Mouse (Mus musculus): ENCODE results near the gene Snrpa1.

Snrpa1 gene

DNA sequence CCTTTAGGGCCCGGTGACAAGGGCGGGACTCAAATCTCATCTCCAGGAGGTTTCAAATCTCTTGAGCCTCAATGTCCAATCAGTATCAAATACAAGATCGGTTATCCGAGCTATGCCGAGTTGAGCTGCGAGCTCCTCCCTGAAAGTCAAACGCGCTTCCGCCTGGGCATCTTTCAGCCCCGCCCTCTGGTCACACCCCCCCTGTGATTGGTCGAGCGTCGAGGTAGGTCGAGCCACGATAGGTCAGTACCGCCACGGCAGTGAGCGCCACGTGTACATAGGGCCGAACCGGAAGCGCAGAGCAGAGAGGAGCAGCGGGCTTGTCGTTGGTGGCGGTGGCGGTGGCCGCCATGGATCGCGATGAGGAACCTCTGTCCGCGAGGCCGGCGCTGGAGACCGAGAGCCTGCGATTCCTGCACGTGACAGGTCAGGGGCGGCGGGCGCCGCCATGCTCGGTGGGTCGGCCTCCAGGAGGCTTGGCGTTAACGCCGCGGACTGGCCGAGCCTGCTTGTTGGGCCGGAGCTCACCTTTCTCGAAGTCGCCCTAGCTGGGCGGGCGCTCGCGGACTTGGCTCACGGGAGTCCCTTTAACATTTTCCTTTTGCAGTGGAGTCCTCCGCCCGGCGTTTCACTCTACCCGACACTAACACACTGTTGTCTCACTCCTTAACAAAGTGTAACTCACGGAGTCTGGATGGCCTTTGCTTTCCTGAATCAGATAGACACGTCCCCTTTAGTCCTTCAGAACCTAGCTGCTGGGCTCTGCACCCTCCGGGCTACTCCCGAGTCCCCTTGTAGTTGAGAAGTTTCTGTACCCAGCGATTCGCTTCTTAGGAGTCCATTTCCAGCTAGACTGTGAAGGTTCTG lies 20.8 kb downstream of the Snrpa1 start, which contains the start of gene Selenos:
Gene Selenos (plus strand): TSS at position 286 of the 867 bp plus-strand sequence.
- DNase-seq (ENCODE audit: low spot score in 2 of 2): peak; percentile 94 to 96

DNA sequence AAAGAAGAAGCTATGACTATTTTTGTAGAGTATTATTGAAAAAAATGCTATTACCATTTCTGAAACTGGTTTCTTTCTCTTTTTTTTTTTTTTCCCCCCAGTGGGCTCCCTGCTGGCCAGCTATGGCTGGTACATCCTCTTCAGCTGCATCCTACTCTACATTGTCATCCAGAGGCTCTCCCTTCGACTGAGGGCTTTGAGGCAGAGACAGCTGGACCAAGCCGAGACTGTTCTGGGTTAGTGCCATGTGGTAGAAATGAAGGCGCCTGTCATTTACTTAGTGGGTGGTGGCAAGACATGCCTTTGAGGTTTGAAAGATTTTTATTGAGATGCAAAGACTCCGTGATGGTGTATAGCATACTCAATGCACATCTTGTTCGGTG lies 21.4 kb downstream of the Snrpa1 start:
- no peak for DNase-seq (ENCODE audit: low spot score in 2 of 2)

DNA sequence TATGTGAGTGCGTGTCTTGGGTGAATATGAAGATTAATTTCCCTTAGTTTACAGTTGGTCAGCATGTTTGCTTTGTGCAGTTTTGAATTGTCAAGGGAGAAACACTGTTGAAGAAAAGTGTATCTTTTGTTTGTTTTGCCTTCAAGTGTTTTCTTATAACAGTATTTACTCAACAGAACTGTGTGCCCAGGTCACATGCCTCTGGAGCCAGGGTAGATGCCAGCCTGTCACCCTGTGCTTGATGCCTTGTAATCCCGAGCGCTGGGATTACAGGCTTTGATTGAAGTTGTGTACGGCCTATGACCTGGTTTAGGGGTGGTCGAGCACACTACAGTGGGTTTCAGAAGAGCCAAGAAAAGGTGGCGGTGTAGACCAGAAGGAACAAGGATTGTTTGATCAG lies 25.0 kb downstream of the Snrpa1 start:
- no peak for DNase-seq (ENCODE audit: low spot score in 2 of 2)

DNA sequence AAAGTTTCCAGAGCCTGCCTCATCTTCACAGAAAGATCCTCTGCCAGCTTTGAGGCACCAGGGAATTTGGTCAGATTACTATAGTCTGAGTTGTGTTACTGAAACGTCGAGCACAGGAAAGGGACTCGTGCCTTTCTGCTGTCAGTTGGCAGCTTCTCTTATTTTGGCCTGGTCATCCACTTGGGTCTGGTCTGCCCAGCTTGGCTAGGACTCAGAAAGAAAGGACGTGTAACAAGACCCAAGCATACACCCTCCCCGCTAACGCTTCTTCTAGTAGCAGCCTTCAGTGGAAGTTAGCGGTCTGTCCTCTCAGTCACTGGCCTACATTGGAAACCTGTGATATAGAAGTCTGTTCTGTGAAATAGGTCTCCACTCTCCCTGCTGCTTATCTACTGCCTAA lies 25.7 kb downstream of the Snrpa1 start:
- DNase-seq (ENCODE audit: low spot score in 2 of 2): no peak

DNA sequence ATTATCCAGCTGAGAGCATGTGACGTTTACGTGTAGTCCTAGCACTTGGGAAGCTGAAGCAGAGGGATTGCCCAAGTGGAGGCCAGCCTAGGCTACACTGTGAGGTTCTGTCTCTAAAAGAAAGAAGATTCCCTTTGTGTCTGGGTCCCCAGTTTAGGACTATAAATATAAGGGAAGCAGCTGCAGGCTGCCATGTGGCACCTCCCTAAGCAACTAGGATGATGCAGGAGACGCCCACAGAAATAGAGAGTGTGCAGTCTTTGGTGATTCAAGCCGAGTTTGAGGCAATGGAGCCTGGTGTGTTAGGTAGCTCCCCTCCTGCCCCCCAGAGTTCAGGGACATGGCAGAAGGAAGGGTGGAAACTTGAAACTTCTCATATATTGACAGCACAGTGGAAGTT lies 28.8 kb downstream of the Snrpa1 start:
- DNase-seq (ENCODE audit: low spot score in 2 of 2): no peak

DNA sequence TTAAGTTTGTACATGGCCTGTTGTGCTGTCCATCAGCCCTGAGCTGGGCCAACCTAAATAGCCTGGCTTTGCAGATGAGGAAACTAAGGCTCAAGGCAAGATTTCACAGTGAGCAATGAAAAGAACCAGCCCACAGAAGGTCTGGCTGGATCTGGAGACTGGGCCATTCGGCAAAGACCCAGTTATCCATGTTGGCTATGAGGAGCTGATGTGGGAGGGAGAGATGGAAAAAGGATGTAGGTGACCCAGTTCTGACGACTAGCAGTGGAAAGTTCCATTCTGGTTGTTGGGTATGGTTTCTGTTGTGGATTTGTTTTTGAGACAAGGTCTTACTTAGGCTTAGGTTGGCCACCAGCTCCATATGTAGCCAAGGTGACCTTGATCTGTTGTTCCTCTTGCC lies 29.3 kb downstream of the Snrpa1 start:
- DNase-seq (ENCODE audit: low spot score in 2 of 2): no peak

DNA sequence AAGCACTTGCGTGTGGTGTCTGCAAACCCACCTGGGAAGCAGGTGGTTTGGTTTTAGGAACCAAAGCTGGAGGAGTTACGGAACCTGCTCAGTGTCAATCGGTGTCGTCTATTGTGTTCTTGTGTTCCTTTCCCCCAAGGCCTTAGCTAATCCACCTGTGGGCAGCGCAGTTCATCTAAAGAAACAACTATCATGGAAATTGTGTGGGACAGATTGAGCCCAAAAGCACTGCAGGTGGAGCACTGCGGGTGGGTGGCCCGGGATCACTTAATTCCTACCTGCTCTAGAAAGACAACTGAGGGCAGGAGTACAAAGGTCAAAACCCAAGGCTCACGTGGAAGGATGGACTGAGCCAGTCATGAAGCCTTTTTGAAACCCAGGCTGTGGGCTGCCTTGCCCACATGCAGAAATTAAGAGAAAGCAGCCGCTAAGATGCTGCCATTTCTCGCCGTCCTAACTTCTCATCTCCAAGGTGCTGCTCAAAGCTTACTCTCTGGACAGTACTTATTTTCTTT lies 31.9 kb downstream of the Snrpa1 start:
- no peak for DNase-seq (ENCODE audit: low spot score in 2 of 2)

DNA sequence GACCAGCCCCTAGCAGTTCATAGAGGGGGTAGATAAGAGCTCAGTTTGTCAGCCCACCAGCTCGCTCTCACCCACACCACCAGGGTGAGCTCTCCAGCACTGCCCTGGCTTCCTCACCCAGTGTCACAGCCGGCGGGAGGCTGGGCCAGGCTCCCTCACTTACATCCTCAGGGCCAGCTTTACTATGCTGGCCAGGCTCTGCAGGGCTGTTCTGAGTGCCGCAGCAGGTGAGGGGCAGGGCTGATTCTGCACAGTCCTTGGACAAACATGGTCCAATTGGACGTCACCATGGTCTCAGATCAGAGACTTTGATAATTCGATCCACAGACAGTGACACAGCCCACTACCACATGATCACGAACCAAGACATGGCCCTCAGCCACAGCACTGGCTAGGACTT lies 32.8 kb downstream of the Snrpa1 start:
- no peak for DNase-seq (ENCODE audit: low spot score in 2 of 2)

DNA sequence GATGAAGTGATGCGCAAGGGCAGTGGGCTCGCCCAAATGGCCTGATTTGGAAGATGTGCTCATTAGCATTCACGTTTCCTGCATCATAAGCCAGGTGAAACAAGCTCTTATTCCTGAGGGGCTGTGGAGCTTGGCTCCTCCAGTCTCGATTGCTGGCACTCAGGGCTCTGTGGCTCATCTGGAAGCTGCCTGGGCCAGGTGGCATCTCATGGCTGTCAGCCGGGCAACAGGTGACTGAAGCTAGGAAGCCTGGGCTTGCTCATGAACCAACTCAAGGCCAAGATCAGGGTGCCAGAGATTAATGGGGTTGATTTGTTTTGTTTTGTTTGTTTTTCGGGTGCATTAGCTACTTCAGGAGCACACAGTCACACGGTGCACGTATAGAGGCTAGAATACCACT lies 33.9 kb downstream of the Snrpa1 start:
- no peak for DNase-seq (ENCODE audit: low spot score in 2 of 2)

DNA sequence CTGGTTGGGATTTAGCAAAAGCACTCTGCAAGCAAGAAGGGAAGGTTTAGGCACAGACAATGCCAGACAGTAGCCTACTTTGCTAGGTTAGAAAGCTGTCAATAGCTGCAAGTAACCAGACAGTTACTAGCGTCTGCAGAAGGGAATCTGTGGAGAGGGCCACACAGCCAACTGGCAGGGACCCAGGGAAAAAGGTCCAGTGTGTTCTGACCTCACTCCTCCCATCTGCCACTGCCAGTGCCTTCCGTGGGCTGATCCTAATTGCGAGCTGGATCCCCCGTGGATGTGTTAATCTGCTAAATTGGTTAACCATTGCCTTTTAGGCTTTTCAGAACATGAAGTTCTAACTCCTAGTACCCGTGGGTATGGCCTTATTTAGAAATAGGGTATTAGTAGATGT lies 35.3 kb downstream of the Snrpa1 start:
- DNase-seq (ENCODE audit: low spot score in 2 of 2): no peak

DNA sequence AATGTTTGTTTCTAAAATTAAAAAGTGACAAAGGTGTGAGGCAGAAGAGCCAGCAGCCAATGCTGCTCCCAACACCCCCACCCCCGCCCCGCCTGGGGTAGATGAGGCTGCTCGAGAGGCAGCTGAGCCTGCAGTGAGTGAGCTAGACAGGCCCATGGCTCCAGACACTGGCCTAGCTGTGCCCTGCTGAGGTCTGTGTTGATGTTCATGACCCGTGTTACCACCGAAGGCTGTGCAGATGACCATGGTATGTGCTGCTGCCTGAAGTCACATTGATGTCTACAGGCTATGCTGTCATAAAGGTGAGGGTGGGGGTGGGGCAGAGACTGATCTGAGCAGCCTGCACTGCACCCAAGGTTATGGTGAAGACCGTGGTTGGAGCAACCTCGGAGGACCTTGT lies 40.0 kb downstream of the Snrpa1 start:
- DNase-seq (ENCODE audit: low spot score in 2 of 2): no peak

DNA sequence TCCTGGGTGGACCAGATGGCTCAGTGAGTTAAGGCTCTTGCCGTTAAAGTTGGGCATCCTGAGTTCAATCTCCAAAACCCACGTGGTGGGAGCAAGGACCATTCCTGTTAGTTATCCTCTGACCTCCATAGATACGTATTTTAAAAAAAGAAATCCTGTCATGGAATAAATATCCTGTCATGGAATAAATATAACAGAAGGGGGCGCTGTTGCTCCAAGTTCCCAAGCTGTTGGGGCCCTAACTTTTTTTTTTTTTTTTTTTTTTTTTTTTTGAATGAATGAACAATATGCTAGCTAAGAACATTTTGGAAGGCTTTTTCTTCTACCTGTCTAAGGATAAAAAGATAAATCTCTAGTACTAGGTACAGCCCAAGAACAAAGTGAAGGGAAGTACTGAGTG lies 43.1 kb downstream of the Snrpa1 start:
- DNase-seq (ENCODE audit: low spot score in 2 of 2): no peak

DNA sequence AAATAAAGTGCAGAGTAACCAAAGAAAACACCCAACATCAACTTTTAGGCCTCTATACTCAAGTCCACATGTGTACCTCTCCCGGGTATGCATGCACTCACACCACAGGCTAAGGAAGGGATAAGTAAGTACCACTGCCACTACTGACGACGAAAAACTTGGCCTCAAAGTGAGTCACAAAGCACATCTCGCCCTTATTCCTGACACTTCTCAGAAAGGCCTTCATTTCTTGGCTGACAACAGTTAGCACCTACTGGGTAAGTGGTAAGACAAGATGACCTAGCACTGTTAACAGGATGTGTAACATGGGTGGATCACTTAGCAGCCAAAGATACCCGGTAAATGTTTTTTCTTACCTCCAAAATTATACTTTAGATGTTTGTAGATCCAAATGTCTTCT lies 45.7 kb downstream of the Snrpa1 start:
- no peak for DNase-seq (ENCODE audit: low spot score in 2 of 2)

DNA sequence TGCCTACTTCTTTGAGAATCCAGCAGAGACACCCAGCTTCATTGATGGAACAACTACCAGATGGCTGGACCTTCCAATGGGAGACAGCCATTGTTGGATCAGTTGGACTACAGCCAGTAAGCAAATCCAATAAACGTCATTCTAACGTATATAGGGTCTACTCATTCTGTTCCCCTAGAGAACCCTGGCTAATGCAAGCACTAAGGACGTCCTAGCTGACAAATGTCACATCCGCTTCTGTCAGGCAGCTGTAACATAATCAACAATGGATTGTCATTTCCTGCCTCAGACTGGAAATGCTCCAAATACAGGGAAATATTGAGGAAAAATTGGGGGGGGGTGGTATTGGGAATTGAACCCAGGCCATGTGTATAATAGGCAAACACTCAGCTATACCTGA lies 47.0 kb downstream of the Snrpa1 start:
- no peak for DNase-seq (ENCODE audit: low spot score in 2 of 2)

DNA sequence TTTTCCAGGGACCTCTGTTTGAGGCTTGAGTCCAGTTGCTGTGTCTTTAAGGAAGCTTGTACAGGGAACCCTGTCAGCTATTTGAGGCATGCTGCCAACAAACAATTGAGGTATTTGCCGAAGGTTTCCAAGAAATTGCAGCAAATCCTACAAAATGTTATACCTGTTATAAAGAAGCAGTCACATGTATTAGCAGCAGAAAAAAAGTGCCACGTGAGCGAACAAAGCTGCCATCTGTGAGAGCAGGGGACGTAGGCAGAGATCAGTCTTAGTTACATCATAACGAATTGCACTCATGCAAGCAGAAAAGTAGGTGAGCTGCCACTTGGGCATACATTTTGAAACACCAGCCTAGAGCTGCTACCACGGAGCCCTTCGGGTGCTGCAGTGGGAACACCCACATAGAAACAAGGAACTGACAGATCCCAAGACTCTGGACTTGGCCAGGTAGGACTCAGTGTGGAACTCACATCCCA lies 47.8 kb downstream of the Snrpa1 start:
- no peak for DNase-seq (ENCODE audit: low spot score in 2 of 2)

DNA sequence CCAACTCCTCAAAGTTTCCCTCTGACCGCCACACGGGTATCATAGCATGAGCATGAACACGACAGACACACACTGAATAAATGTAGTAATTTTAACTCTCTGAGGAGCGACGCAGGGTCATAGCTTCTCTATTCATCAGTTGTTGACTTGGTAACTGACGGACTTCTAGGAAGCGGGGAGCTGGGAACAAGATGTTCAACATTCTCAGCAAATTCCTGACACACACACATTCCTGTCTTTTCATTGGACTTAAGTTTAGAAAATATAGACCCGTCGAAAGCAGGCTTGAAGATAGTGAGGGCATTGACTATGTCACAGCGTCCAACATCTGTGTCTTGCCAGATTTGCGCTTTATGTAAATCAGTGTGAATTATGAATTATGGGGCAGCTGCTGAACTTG lies 48.4 kb downstream of the Snrpa1 start:
- DNase-seq (ENCODE audit: low spot score in 2 of 2): no peak

DNA sequence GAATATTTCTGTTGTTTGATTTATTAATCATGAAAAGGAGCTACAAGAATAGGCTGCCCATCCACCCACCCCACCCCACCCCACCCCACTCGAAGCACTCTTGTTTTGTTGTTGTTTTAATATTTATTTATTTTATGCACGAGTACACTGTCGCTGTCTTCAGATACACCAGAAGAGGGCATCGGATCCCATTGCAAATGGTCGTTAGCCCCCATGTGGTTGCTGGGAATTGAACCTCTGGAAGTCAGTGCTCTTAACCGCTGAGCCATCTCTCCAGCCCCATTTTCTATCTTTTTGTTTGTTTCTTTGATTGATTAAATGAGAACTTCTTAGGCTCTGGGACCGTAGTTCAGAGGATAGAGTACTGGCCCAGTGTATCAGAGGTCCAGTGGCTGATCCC lies 49.1 kb downstream of the Snrpa1 start:
- DNase-seq (ENCODE audit: low spot score in 2 of 2): no peak

DNA sequence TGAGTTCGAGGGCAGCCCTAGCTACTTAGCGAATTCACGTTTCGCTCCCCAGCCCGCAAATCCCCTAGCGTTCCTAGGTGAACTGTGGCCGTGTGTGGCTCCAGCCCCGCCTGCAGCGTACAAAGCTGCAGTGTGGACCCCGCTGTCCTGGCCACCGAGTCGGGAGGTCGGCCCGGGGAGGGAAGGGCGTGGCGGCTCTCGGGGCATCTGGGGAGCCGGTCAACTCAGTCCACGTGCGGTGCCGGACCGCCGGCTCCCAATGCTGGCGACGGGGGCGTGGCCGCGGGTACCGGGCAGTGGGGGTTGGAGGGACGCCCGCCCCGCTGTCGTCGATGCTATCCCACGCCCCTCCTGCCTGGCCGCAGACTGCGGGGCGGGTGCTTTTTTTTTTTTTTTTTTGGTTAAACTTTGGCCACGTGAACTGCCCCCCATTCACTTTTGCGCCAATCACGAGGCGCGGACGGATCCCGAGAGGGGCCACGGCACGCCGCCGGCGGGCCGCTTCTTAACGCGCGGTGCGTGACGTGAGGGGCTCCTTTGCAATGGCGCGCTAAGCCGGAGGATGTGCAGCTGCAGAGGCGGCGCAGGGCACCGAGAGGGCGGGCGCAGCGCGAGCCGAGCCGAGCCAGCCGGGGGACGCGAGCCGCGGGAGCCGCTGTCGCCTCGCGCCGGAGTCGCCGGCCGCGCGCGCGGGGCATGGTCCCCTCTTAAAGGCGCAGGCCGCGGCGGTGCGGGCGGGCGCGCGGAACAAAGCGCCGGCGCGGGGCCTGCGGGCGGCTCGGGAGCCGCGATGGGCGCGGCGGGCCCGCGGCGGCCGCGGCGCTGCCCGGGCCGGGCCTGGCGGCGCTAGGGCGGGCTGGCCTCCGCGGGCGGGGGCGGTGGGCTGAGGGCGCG lies 50.4 kb downstream of the Snrpa1 start, which contains the start of gene Chsy1:
Gene Chsy1 (plus strand): TSS at position 555 of the 894 bp plus-strand sequence.
- DNase-seq (ENCODE audit: low spot score in 2 of 2): peak; percentile 89 to 91

DNA sequence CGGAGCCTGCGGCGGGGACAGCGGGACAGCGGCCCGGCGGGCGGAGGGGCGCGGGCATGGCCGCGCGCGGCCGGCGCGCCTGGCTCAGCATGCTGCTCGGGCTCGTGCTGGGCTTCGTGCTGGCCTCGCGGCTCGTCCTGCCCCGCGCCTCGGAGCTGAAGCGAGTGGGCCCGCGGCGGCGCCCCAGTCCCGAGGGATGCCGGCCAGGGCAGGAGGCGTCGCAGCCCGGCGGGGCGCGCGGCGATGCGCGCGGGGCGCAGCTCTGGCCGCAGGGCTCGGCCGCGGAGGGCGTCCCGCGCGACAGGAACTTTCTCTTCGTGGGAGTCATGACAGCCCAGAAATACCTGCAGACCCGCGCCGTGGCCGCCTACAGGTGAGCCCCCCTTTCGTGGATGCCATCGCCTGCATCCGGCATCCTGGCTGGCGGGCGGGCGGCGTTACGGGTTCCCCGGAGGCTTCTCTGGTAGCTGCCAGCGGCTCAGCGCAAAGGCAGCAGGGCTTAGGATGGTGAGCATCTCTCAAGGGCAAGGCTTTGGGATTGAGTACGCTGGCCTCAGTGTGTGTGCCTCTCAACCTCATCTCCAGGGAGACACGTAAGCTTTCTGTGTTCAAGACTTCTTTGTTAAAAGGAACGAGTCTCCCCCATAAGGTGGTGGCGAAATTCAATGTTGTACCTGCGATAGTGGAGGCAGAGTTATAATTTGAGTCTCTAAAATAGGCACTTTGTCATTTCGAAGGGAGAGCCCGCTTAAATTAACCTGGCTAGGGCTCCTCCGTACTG lies 51.2 kb downstream of the Snrpa1 start:
- DNase-seq (ENCODE audit: low spot score in 2 of 2): peak in 1 of 2 experiments; percentile 38

DNA sequence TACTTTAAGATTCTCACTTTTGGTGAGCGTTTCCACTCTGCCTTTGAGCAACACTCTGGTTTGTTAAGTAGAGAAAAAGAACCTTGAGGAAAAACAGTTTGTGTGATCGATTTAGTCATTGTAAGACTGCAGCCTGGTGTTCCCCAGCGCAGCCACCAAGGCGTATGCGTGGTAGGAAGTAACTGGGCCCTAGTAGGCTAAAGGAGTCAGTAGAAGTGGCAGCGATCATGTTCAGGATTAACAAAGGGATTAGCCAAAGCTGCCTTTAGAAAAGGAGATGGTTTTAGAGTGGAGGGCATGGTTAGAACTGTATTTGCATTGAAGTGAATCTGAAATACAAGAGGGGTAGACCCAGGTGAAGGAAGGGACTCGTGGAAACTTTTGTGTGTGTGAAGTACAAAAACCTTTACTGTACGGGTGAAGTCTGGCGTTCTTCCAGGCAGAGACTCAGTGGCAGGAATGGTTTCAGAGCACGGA lies 51.9 kb downstream of the Snrpa1 start:
- no peak for DNase-seq (ENCODE audit: low spot score in 2 of 2)

DNA sequence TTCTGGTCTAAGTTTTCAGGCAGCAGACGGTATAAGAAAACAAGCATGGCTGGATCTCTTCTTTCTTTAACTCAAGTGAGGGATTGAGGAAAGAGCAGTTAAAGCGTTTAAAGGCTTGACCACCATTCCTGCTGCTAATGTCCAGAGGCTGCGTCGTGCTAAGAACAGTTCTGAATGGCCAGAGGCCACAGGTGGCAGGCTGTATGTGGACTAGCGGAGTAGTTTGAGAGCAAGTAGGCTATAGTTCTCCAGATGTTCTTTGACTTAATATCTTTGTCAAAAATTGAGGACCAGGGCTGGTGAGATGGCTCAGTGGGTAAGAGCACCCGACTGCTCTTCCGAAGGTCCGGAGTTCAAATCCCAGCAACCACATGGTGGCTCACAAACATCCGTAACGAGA lies 52.4 kb downstream of the Snrpa1 start:
- no peak for DNase-seq (ENCODE audit: low spot score in 2 of 2)
